Mouse (Mus musculus): Measurements from ENCODE around the gene Uso1. TPM values are rescaled to one million over a fixed set of nuclear protein-coding genes. Genes with fewer than 3 reads are reported as not detected.

Gene Uso1
- polyA plus RNA-seq (2015; fragmentation: Nextera tagmentation; extraction: Ambion mirVana) = 42.6 and 43.9 TPM in 2 replicates

DNA sequence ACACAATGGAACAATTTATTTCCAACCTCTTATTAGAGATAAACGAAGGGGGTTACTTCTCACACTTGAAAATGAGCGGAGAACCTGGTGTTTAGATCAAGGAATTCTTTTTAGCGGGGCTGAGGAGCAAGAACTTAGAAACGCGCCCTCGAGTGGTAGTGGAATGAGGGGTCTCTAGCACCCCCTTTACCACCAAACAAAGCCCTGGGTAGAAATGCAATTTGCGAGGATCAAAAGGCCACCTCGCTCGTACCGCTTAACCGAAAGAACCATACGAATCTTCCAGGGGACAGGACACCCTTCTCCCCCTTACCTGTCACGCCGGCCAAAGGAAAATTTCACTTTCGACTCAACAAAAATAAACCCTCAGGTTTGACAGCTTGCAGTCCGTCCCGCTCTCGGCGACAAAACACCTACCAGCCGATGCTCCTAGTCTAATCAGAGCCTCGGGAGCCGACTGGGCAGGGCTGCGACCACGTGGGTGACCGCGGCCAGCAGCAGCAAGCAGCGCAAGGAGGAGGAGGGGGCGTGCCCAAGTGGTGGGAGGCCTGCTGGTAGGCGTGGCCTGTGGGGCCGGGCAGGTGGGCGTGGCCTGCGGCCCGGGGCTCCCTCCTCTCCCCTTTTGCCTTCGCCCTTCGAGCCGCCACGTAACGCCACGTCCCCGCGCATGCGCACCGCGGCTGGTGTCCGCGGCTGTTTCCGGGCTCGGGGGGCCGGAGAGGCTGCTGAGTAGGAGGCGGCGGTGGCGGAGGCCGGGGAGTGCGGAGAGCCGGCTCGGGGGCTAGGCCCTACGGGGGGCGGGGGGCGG is at the start of gene Uso1:
Gene Uso1, plus strand, starts transcription at position 700 of the 808 bp plus-strand sequence.
- Histone ChIP-seq H3K9me3 (replicated peaks) (no peaks in the 10 kb centered on the region), H3K4me3 (peak within 1 kb of the TSS; percentile 65), H3K36me3 (ENCODE audit: poor library complexity, severe bottlenecking) (0 out of 2 replicates have a peak, but pooled peaks cover 7% of the 10 kb centered on the region), H3K9ac (peak within 1 kb of the TSS; percentile 87), H3K4me1 (peaks cover 31% of the 10 kb centered on the region), H3K27ac (peak within 1 kb of the TSS; percentile 46), H3K4me2 (peak within 1 kb of the TSS; percentile 81), H3K27me3 (no peaks in the 10 kb centered on the region)
- ATAC-seq = peak; percentile 97
- WGBS = under 1% methylated on average over 51 of the region's 59 CpGs

DNA sequence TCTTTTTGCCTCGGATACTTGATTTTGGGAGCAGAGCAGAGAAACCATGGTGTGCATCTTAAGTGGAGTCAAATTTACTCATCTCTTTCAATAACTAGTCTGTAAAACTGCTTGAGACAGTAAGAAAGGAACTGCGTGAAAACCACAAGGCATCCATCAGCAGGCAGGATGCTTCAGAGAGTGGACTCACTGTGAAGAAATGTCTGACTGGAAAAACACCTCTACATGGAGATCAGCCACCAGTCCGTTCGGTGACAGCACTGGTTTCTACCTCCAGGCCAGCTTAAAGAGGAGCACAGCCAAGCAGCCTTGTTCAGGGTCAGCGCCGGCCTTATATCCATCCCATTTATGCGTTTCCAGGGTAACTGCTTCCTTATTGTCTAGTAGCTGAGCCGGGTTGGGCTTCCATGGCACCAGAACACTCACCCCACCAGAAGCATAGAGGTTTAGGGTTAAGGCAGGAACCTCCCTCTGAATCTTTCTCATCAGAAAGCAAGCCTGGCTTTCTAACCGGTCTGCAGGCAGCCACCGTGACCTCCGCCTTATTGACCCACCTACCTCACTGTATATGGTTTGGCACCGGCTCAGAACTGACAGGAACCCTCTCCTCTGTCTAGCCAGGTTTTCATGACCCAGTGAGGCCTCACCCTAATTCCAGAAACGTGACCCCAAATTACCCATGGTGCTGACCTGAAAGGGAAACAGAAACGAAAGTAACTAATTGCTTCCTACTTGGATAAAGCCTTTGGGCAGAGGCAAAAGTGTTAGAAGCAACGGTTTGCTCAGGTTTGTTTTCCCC is 44.3 kb upstream of the Uso1 start:
- 52% methylated on average over 15 of the region's 15 CpGs for WGBS
- Histone ChIP-seq H3K4me2 (no peak overlapping the region), H3K9ac (no peak overlapping the region), H3K9me3 (replicated peaks) (no peaks in the 10 kb centered on the region), H3K4me3 (no peak overlapping the region), H3K4me1 (peaks cover 7% of the 10 kb centered on the region; the same call in 1 of the 2 replicates), H3K27me3 (no peaks in the 10 kb centered on the region), H3K27ac (no peak overlapping the region), H3K36me3 (ENCODE audit: poor library complexity, severe bottlenecking) (no peaks in the 10 kb centered on the region)
- ATAC-seq = peak; percentile 21; the same call in 1 of the 2 replicates

DNA sequence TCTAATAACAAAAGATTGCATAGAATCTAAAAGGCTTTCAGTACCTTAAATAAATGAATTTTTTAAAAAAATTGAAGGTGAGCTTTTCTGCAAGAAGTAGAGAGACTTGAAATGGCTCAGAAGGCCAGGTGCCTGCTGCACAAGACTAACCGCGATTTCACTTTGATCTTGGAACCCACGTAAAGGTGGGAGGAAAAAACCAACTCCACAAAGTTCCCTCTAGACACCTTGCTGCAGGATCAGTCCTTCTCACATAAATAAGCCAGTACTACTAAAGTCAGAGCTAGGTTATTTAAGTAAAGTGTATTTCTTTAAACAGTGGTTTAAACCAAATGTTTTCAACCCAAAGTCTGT is 43.7 kb upstream of the Uso1 start:
- H3K27me3 ChIP-seq = no peaks in the 10 kb centered on the region
- no peak overlapping the region for H3K9ac ChIP-seq
- H3K4me1 ChIP-seq = peaks cover 7% of the 10 kb centered on the region; the same call in 1 of the 2 replicates
- H3K36me3 ChIP-seq (ENCODE audit: poor library complexity, severe bottlenecking) = no peaks in the 10 kb centered on the region
- 92% methylated on average over 3 of the region's 3 CpGs for WGBS
- ATAC-seq = no peak
- no peak overlapping the region for H3K4me2 ChIP-seq
- no peak overlapping the region for H3K4me3 ChIP-seq
- H3K27ac ChIP-seq = no peak overlapping the region
- no peaks in the 10 kb centered on the region for H3K9me3 ChIP-seq (replicated peaks)

DNA sequence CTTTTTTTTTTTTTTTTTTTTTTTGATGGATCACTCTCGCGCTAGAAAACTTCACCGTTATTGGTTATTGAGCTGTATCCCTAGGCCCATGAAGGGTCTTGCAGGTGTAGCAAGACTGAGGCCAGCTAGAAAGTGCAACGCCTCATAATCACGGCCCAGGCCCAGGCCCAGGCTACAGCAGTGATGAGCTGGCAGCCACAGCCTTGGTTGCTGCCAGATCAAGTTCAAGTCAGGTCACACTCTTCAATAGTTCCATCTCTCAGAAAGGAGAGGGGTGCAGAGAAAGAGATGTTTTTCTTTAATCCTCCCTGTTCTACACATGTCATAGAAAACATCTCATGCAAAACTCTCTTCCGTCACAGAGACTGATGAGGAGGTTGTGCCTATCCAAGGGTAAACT is 41.0 kb upstream of the Uso1 start:
- no peaks in the 10 kb centered on the region for H3K9me3 ChIP-seq (replicated peaks)
- H3K4me1 ChIP-seq = peaks cover 7% of the 10 kb centered on the region; the same call in 1 of the 2 replicates
- 92% methylated on average over 6 of the region's 6 CpGs for WGBS
- no peak overlapping the region for H3K27ac ChIP-seq
- H3K36me3 ChIP-seq (ENCODE audit: poor library complexity, severe bottlenecking) = no peaks in the 10 kb centered on the region
- H3K4me3 ChIP-seq = no peak overlapping the region
- H3K27me3 ChIP-seq = no peaks in the 10 kb centered on the region
- no peak for ATAC-seq
- no peak overlapping the region for H3K9ac ChIP-seq
- H3K4me2 ChIP-seq = no peak overlapping the region

DNA sequence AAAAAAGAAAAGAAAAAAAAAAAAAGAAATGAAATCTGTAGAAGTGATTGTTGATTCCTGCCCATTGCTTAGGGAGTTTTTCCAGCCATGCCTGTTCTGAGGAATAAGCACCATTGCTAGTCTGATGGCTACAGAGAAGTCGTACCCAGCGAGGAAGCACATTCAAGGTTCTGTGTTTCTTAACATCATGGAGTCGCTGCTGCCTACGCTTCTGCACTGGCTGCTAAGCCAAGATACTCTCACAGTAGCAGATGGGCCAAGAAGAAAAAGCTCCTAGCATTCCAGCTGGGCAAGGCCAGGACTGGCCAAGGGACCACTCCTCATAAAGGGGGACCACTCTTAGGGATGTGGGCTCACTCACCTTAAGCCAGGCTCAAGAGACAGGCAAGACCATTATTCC is 40.0 kb upstream of the Uso1 start:
- H3K4me2 ChIP-seq = no peak overlapping the region
- no peak for ATAC-seq
- peaks cover 7% of the 10 kb centered on the region; the same call in 1 of the 2 replicates for H3K4me1 ChIP-seq
- H3K27me3 ChIP-seq = no peaks in the 10 kb centered on the region
- no peak overlapping the region for H3K4me3 ChIP-seq
- no peak overlapping the region for H3K9ac ChIP-seq
- no peak overlapping the region for H3K27ac ChIP-seq
- WGBS = 91% methylated on average over 4 of the region's 4 CpGs
- H3K36me3 ChIP-seq (ENCODE audit: poor library complexity, severe bottlenecking) = no peaks in the 10 kb centered on the region
- no peaks in the 10 kb centered on the region for H3K9me3 ChIP-seq (replicated peaks)

DNA sequence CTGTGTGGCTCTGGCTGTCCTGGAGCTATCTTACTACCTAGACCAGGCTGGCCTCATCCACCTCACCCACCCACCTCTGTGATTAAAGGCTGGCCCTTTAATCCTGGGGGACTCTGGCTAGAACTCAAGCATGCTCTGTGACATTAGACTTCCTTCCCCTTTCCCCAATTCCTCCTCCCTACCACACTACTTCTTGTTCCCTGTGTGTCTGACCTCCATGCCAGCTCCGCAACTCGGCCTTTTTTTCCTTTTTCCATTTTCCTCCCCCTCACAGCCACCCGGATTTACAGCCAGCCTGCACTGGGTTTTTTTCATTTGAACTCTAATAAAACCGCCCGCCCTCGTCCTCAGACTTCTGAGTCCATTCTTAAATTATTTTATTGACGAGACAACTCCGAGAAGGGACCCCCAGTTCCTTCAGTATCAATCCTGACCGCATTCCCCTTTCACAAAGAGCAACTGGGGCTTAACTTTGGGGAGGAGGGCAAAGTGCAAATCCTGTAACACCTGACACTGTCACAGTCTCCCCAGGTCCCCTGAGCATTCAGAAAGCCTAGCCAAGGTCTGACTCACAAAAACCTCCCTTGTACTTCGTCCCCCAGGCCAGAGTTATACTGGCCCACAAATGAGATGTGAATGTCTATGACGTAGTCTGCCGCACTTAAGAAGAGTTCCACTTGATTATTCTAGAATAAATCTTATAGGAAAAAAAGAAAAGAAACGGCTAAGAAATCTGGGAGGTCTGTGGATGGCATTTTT is 39.2 kb upstream of the Uso1 start:
- H3K4me3 ChIP-seq = no peak overlapping the region
- no peaks in the 10 kb centered on the region for H3K9me3 ChIP-seq (replicated peaks)
- no peak overlapping the region for H3K4me2 ChIP-seq
- ATAC-seq = no peak
- no peaks in the 10 kb centered on the region for H3K36me3 ChIP-seq (ENCODE audit: poor library complexity, severe bottlenecking)
- no peak overlapping the region for H3K9ac ChIP-seq
- peaks cover 3% of the 10 kb centered on the region; the same call in 1 of the 2 replicates for H3K4me1 ChIP-seq
- 64% methylated on average over 13 of the region's 13 CpGs for WGBS
- no peaks in the 10 kb centered on the region for H3K27me3 ChIP-seq
- H3K27ac ChIP-seq = no peak overlapping the region

DNA sequence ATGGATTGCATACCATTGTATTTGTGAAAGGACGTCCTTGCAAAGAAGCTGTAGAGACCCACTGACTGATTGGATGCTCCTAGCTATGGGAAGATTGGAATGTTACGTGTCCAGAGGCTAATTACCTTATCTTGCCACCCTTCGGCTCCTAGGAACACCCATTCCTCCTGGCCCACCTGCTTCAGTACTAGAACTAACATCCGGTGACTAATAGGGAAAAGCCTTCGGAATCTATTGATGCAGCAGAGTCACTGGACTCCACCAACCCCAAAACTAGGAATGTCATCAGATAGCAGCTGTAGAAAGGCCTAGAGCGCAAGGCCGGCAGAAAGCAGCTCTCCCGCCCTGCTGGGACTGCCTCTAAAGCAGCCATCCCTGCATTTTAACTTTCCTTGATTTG is 36.1 kb upstream of the Uso1 start:
- H3K9me3 ChIP-seq (replicated peaks) = no peaks in the 10 kb centered on the region
- H3K4me3 ChIP-seq = no peak overlapping the region
- peaks cover 11% of the 10 kb centered on the region for H3K4me1 ChIP-seq
- no peak overlapping the region for H3K9ac ChIP-seq
- no peak for ATAC-seq
- H3K27me3 ChIP-seq = no peaks in the 10 kb centered on the region
- no peak overlapping the region for H3K27ac ChIP-seq
- no peak overlapping the region for H3K4me2 ChIP-seq
- H3K36me3 ChIP-seq (ENCODE audit: poor library complexity, severe bottlenecking) = no peaks in the 10 kb centered on the region
- 89% methylated on average over 8 of the region's 8 CpGs for WGBS

DNA sequence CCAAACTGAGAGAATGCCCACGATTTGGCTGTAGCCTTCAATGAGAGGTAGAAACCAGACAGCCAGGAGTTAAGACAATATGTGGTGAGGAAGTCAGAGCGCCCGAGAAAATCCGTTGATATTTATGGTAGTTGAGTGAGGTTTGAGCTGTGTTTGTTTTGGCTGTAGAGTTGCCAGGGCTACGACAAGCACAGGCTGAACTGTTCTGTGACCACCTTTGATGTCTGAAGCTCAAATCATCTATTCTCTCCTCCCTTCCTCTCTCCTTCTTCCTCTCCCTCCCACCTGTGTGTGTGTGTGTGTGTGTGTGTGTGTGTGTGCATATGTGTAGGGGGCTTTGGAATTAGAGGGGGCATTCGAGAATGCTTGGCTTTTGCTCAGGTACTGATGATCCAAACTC is 34.7 kb upstream of the Uso1 start:
- no peak overlapping the region for H3K4me3 ChIP-seq
- H3K9ac ChIP-seq = no peak overlapping the region
- ATAC-seq = no peak
- H3K4me1 ChIP-seq = peaks cover 14% of the 10 kb centered on the region
- no peaks in the 10 kb centered on the region for H3K36me3 ChIP-seq (ENCODE audit: poor library complexity, severe bottlenecking)
- no peak overlapping the region for H3K27ac ChIP-seq
- H3K4me2 ChIP-seq = no peak overlapping the region
- no peaks in the 10 kb centered on the region for H3K9me3 ChIP-seq (replicated peaks)
- WGBS = 72% methylated on average over 6 of the region's 6 CpGs
- no peaks in the 10 kb centered on the region for H3K27me3 ChIP-seq

DNA sequence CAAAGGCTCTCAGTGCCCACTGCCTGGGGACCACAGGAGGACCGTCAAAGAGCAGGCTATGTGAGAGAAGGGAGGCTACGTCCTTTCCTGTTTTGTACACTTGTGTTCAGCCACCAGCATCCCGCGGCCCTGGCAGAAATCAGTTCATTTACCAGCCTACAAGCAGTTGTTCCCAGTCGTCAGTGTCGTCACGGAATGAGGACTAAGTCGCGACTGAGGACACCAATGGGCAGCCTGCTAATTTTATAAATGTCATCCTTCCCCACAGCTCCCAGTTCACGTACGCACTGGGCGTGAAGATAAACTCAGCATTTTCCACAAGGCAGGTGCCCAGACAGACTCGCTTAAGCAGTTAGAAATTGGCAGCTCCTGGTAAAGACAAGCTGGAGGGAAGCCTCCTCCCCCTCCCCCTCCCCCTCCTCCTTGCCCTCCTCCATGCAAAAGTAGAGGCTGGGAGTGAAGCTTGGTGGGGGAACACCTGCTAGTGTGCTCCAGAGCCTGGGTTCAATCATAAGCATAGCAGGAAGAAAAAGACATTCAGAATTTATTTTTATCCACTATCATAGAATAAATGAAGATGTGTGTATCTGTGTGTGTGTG is 33.8 kb upstream of the Uso1 start:
- H3K4me3 ChIP-seq = no peak overlapping the region
- ATAC-seq = no peak
- H3K4me1 ChIP-seq = peaks cover 14% of the 10 kb centered on the region
- no peak overlapping the region for H3K9ac ChIP-seq
- no peak overlapping the region for H3K4me2 ChIP-seq
- no peaks in the 10 kb centered on the region for H3K9me3 ChIP-seq (replicated peaks)
- no peaks in the 10 kb centered on the region for H3K27me3 ChIP-seq
- WGBS = 70% methylated on average over 13 of the region's 13 CpGs
- no peaks in the 10 kb centered on the region for H3K36me3 ChIP-seq (ENCODE audit: poor library complexity, severe bottlenecking)
- no peak overlapping the region for H3K27ac ChIP-seq

DNA sequence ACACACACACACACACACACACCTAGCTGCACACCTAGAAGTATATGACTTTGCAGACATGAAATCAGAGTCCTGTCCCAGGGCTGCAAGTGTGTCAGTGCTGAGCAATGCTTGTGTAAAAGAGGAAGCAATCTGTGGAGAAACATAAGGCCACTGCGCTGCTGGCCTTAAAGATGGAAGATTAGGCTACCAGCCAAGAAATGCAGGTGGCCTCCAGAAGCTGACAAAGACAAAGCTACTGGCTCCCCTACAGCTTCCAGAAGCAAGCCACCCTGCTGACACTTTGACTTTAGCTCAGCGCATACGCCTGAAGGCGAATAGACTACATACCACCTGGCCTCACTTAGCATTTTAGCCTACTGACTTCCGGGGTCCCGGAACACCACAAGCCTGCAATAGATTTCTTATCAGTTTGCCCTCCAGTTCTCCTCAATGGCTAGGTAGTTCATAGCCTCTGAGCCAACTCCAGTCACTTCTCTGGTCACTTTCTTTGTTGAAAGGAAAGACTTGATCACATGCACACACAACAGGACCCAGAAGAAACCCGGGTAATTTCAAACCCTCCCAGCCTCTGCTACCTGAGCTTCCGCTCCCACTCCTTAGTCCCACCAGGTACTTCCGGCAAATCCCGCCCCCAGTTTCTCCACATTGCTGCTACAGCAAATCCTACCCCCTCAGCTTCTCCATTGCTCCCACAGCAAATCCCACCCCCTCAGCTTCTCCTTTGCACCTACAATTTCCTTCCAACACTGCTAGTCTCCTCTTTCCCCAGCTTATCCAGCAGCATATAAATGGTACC is 31.2 kb upstream of the Uso1 start:
- Histone ChIP-seq H3K4me3 (no peak overlapping the region), H3K36me3 (ENCODE audit: poor library complexity, severe bottlenecking) (no peaks in the 10 kb centered on the region), H3K27ac (peak overlapping the region; percentile 40), H3K4me2 (no peak overlapping the region), H3K27me3 (no peaks in the 10 kb centered on the region), H3K9me3 (replicated peaks) (no peaks in the 10 kb centered on the region), H3K9ac (no peak overlapping the region), H3K4me1 (peaks cover 14% of the 10 kb centered on the region)
- WGBS = 48% methylated on average over 10 of the region's 10 CpGs
- ATAC-seq = peak; percentile 48; the same call in 1 of the 2 replicates

DNA sequence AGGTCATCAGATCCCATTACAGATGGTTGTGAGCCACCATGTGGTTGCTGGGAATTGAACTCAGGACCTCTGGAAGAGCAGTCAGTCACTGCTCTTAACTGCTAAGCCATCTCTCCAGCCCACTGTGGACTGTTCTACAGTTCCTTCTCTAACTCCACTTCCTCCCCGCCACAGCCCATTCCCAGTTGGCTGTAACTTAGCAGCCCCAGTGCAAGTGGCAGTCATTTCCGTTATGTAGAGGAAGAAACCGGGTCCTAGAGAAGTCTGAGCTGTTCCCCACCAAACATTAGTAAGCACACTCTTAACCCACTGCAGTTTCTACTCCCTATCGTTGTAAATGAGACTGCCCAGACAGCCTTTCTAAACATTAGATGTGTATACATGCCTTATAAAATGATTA is 30.5 kb upstream of the Uso1 start:
- no peak overlapping the region for H3K4me2 ChIP-seq
- no peak for ATAC-seq

More for the DNA sequence above, 30.5 kb upstream of the Uso1 start:
- Histone ChIP-seq H3K4me1 (peaks cover 16% of the 10 kb centered on the region), H3K27me3 (peaks cover under 1% of the 10 kb centered on the region; the same call in 1 of the 2 replicates), H3K36me3 (ENCODE audit: poor library complexity, severe bottlenecking) (no peaks in the 10 kb centered on the region), H3K4me3 (no peak overlapping the region), H3K27ac (no peak overlapping the region), H3K9me3 (replicated peaks) (no peaks in the 10 kb centered on the region), H3K9ac (no peak overlapping the region)
- WGBS = 85% methylated on average over 4 of the region's 4 CpGs

Data from forebrain, embryonic 13.5 days (tissue).